Mouse (Mus musculus): ENCODE data around the gene Ciart. TPM values are rescaled to one million over a fixed set of nuclear protein-coding genes. Genes with fewer than 3 reads are reported as not detected.
"Not testable (repeated sequence)": the region's sequence is repeated elsewhere in the genome, so short reads cannot be mapped to it uniquely, and the experiment has no call there.

Gene Ciart
- polyA plus RNA-seq, 1 experiment from 2014 or later: 4.9 TPM

- ATAC-seq (ENCODE audit: low FRiP score); H3K9ac ChIP-seq; H3K4me3 ChIP-seq (replicated peaks); H3K36me3 ChIP-seq (replicated peaks); H3K9me3 ChIP-seq; H3K4me2 ChIP-seq; H3K27ac ChIP-seq: not testable (repeated sequence)
- Histone ChIP-seq H3K27me3 (peaks cover 12% of the 10 kb centered on the region; the same call in 1 of the 2 replicates), H3K4me1 (peaks cover 24% of the 10 kb centered on the region)
- WGBS: 91% methylated on average over 7 of the region's 7 CpGs
Measured at GRCm38 (mm10) chr3:95895501-95895900, 13.4 kb upstream of the Ciart start.

DNA sequence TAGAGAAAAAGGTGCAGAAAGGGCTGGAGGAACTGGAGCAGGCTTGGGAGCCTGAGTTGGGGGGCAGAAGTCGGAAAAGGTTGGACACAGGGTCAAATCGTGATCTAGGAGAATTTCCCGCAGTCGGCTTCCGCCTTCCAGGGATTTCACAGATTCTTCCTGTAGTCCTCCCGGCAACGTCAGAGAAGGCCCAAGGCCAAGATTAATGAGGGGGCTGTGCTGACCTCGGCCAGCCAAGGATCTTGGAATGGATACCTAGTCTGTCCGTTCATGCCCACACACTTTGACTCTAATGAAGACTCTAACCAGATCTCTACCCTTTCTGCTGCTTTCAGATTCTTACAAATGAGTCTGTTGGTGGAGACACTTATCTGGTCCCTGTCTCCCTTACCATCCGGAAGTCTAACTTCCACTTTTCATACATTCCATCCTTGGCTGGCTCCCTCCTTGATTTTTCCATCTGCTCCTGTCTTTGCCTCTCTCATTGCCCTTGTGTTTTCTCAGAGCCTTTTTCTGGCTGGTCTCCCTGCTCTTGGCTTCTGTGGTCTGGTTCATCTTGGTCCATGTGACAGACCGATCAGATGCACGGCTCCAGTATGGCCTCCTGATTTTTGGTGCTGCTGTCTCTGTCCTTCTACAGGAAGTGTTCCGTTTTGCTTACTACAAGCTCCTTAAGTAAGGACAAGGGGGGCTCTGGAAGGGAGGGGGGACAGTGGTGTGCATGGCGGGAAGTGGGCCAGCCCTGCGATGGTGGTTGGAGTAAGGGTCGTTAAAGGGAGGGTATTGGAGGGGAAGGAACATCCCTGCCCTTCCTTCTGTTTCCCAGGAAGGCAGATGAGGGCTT is 12.5 kb upstream of the Ciart start:
- Histone ChIP-seq H3K9me3 (no peaks in the 10 kb centered on the region), H3K36me3 (replicated peaks) (peaks cover 8% of the 10 kb centered on the region), H3K4me2 (peak overlapping the region; percentile 85), H3K27me3 (peaks cover 12% of the 10 kb centered on the region; the same call in 1 of the 2 replicates), H3K4me1 (peaks cover 24% of the 10 kb centered on the region), H3K9ac (peak overlapping the region; percentile 80), H3K4me3 (replicated peaks) (peak overlapping the region; percentile 69), H3K27ac (0 out of 2 replicates have a peak overlapping the region, but pooled peaks have one; percentile 31)
- WGBS: 19% methylated on average over 16 of the region's 16 CpGs
- no peak for ATAC-seq (ENCODE audit: low FRiP score)

DNA sequence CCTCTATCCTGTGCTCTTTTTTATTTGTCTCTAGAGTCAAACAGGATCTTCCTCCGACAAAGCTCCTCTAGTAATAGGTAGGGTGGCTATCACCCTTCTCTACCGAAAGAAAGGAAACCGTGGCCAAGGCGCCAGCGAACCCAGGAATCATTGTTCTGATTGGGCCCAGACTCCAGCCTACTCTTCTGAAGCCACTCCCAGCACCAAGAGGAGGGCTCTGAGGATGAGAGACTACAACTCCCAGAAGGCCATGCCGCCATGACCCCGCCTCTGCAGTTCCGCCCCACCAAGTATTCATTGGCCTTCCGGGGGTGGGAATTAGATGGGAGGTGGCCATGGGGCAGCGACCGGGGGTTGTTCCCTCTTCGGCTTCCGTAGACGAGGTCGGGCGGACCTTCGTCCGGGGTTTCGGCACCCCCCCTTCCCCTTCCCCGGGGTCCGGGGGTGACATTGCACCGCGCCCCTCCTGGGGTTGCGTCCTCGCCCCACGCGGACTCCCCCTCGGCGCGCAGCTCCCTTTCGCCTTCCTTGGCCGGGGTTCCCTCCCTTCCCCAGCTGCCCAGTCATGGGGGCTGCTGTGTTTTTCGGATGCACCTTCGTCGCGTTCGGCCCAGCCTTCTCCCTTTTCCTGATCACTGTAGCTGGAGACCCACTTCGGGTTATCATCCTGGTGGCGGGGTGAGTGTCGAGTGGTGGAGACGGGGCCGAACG is 11.7 kb upstream of the Ciart start, which contains the start of gene Aph1a:
Gene Aph1a, plus strand, starts transcription at position 364 of the 711 bp plus-strand sequence.
- peaks cover 12% of the 10 kb centered on the region; the same call in 1 of the 2 replicates for H3K27me3 ChIP-seq
- peak within 1 kb of the TSS; percentile 42 for H3K27ac ChIP-seq
- peaks cover 24% of the 10 kb centered on the region for H3K4me1 ChIP-seq
- H3K4me2 ChIP-seq: peak within 1 kb of the TSS; percentile 85
- peak; percentile 99 for ATAC-seq (ENCODE audit: low FRiP score)
- peak within 1 kb of the TSS; percentile 69 for H3K4me3 ChIP-seq (replicated peaks)
- WGBS: under 1% methylated on average over 29 of the region's 43 CpGs
- not testable (repeated sequence) for H3K9me3 ChIP-seq; H3K36me3 ChIP-seq (replicated peaks)
- H3K9ac ChIP-seq: peak within 1 kb of the TSS; percentile 80

- H3K27ac ChIP-seq: peak overlapping the region; percentile 42; the same call in 1 of the 2 replicates
- 28% methylated on average over 7 of the region's 7 CpGs for WGBS
- 0 out of 2 replicates have a peak, but pooled peaks have one; percentile 0 for ATAC-seq (ENCODE audit: low FRiP score)
Measured at GRCm38 (mm10) chr3:95893126-95893525, 11.1 kb upstream of the Ciart start.

GRCm38 (mm10) chr3:95892066-95893052 is 10.3 kb upstream of the Ciart start:
- Histone ChIP-seq H3K9ac (peak overlapping the region; percentile 38; the same call in 1 of the 2 replicates), H3K27me3 (peaks cover 12% of the 10 kb centered on the region; the same call in 1 of the 2 replicates), H3K27ac (peak overlapping the region; percentile 42), H3K9me3 (no peaks in the 10 kb centered on the region), H3K4me2 (no peak overlapping the region), H3K36me3 (replicated peaks) (no peaks in the 10 kb centered on the region; the same call in 1 of the 2 replicates), H3K4me3 (replicated peaks) (no peak overlapping the region), H3K4me1 (peaks cover 24% of the 10 kb centered on the region)
- no peak for ATAC-seq (ENCODE audit: low FRiP score)
- WGBS: 46% methylated on average over 11 of the region's 11 CpGs

More at GRCm38 (mm10) chr3:95893126-95893525, 11.1 kb upstream of the Ciart start:
- Histone ChIP-seq H3K27me3 (peaks cover 12% of the 10 kb centered on the region; the same call in 1 of the 2 replicates), H3K4me2 (peak overlapping the region; percentile 57), H3K9me3 (no peaks in the 10 kb centered on the region), H3K4me3 (replicated peaks) (peak overlapping the region; percentile 69), H3K9ac (peak overlapping the region; percentile 29; the same call in 1 of the 2 replicates), H3K36me3 (replicated peaks) (no peaks in the 10 kb centered on the region; the same call in none of the 2 replicates), H3K4me1 (peaks cover 24% of the 10 kb centered on the region)

DNA sequence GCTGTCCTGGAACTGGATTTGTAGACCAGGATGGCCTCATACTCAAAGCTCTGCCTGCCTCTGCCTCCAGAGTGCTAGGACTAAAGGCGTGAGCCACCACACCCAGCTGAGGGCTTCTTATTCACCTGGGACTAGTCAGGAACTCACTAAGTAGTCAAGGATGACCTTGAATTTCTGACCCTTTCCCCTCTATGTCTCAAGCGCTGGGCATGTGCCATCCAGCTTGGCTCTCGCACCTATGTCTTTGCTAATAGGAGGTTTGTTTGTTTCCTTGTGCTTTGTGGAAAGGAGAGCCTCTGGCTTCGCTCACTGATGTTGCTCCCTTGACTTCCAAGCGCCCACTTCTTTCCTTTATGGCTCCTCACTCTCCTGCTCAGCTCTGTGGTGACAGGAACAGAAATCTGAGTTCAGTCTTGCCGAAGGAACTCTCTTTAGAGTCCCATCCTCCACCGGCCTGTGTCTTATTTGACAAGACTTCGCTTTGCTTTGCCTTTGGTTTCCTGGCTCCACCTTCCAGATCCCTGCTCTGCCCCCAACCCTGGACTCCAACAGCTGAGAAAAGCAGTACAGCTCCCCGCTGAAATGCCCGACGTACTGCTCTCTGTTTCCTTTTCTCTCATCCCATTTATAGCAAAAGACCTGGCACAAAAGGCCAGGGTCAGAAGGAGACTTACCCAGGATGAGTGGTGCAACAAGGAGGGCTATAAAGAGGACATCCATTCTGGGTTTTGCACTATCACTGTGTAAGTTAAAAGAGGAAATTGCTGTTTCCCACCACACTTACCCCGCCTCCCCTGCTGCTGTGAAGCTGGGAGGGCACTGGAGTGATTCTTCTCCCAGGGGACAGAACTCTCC is 9.4 kb upstream of the Ciart start, which contains the start of gene BC028528:
Gene BC028528, minus strand, starts transcription at position 795 of the 855 bp plus-strand sequence.
- H3K27ac ChIP-seq: peak within 1 kb of the TSS; percentile 56
- peaks cover 24% of the 10 kb centered on the region for H3K4me1 ChIP-seq
- no peak within 1 kb of the TSS for H3K4me2 ChIP-seq
- H3K27me3 ChIP-seq: peaks cover 12% of the 10 kb centered on the region; the same call in 1 of the 2 replicates
- no peak for ATAC-seq (ENCODE audit: low FRiP score)
- 28% methylated on average over 12 of the region's 12 CpGs for WGBS
- no peaks in the 10 kb centered on the region for H3K9me3 ChIP-seq
- H3K9ac ChIP-seq: peak within 1 kb of the TSS; percentile 38; the same call in 1 of the 2 replicates
- no peaks in the 10 kb centered on the region; the same call in 1 of the 2 replicates for H3K36me3 ChIP-seq (replicated peaks)
- H3K4me3 ChIP-seq (replicated peaks): 0 out of 2 replicates have a peak within 1 kb of the TSS, but pooled peaks have one; percentile 1

- Histone ChIP-seq H3K4me2 (no peak overlapping the region), H3K27me3 (peaks cover 18% of the 10 kb centered on the region), H3K27ac (no peak overlapping the region), H3K9me3 (no peaks in the 10 kb centered on the region), H3K36me3 (replicated peaks) (no peaks in the 10 kb centered on the region), H3K9ac (no peak overlapping the region), H3K4me3 (replicated peaks) (no peak overlapping the region), H3K4me1 (peaks cover 16% of the 10 kb centered on the region)
- no peak for ATAC-seq (ENCODE audit: low FRiP score)
- WGBS: 70% methylated on average over 3 of the region's 3 CpGs
Measured at GRCm38 (mm10) chr3:95889664-95890063, 7.6 kb upstream of the Ciart start.

- no peaks in the 10 kb centered on the region for H3K9me3 ChIP-seq
- no peak for ATAC-seq (ENCODE audit: low FRiP score)
- H3K27me3 ChIP-seq: peaks cover 23% of the 10 kb centered on the region
- H3K4me2 ChIP-seq: no peak overlapping the region
- WGBS: 78% methylated on average over 4 of the region's 4 CpGs
- H3K36me3 ChIP-seq (replicated peaks): no peaks in the 10 kb centered on the region
- H3K4me1 ChIP-seq: peaks cover 14% of the 10 kb centered on the region
- no peak overlapping the region for H3K9ac ChIP-seq
- H3K27ac ChIP-seq: no peak overlapping the region
- H3K4me3 ChIP-seq (replicated peaks): no peak overlapping the region
Measured at GRCm38 (mm10) chr3:95887596-95887995, 5.5 kb upstream of the Ciart start.

- H3K27me3 ChIP-seq: peaks cover 15% of the 10 kb centered on the region; the same call in 1 of the 2 replicates
- no peak overlapping the region for H3K4me2 ChIP-seq
- no peak overlapping the region for H3K4me3 ChIP-seq (replicated peaks)
- WGBS: 89% methylated on average over 5 of the region's 5 CpGs
- H3K36me3 ChIP-seq (replicated peaks): no peaks in the 10 kb centered on the region
- peaks cover 16% of the 10 kb centered on the region for H3K4me1 ChIP-seq
- H3K9me3 ChIP-seq: no peaks in the 10 kb centered on the region
- no peak overlapping the region for H3K9ac ChIP-seq
- H3K27ac ChIP-seq: no peak overlapping the region
- no peak for ATAC-seq (ENCODE audit: low FRiP score)
Measured at GRCm38 (mm10) chr3:95884400-95884799, 2.3 kb upstream of the Ciart start.

DNA sequence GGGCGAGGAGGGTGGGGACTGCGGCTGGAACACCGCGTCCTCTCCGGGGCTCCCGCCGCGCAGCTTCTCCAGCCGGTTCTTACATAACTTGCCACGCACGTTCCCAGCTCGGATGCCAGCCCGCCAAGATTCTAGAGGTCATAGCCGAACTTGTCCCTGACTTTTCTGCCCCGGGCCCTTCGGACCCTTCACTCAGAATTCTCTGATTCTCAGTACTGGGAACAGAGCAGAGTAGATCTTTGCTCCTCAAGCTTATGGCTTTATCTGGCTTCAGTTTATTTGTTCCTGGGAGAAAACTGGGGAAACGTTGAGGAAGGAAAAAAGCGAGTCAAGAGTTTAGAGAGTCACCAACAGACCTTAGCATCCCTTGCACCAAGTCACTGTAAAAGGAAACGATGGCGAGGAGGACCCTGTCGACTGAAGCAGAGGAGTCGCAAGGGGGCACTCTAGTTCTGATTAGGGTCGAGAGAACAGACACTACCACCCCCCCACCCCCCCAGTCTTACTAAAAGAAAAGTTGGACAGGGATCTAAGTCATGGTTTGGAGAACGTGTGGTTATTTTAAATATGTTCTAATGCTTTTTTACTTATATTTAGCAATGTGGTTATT is 870 bp upstream of the Ciart start:
- Histone ChIP-seq H3K36me3 (replicated peaks) (no peaks in the 10 kb centered on the region), H3K9ac (peak overlapping the region; percentile 47), H3K4me2 (peak overlapping the region; percentile 98), H3K4me3 (replicated peaks) (peak overlapping the region; percentile 52), H3K9me3 (no peaks in the 10 kb centered on the region), H3K27me3 (peaks cover 15% of the 10 kb centered on the region; the same call in 1 of the 2 replicates), H3K4me1 (peaks cover 16% of the 10 kb centered on the region), H3K27ac (no peak overlapping the region)
- 3% methylated on average over 24 of the region's 24 CpGs for WGBS
- no peak for ATAC-seq (ENCODE audit: low FRiP score)
